Mouse (Mus musculus) CH12.LX (cell line): Measurements from ENCODE around the gene Epb41.

ENCODE experiments used
- CTCF ChIP-seq, 2 experiments: IDR thresholded peaks in 1 of 2; conservative IDR thresholded peaks in 1 of 2; 2 replicates each; pipeline ENCODE4 v1.5.1; 2011 to 2012; ENCODE audit warnings: low read depth in 2 of 2, low read length in 2 of 2, improper control_type of control experiment in 1 of 2, inconsistent platforms in 1 of 2, mild to moderate bottlenecking in 1 of 2, moderate library complexity in 1 of 2
- E2F4 ChIP-seq: IDR thresholded peaks from 2 replicates; pipeline ENCODE4 v1.6.1; 2011; ENCODE audit warnings: low read depth, low read length, improper control_type of control experiment; ENCODE audit not compliant: insufficient replicate concordance
- EP300 ChIP-seq: IDR thresholded peaks from 2 replicates; pipeline ENCODE4 v1.6.1; 2011; ENCODE audit warnings: low read length, improper control_type of control experiment
- MAZ ChIP-seq: IDR thresholded peaks from 2 replicates; pipeline ENCODE4 v1.6.1; 2012; ENCODE audit warnings: low read depth, mild to moderate bottlenecking, inconsistent platforms, low read length, improper control_type of control experiment, moderate library complexity
- NRF1 ChIP-seq: IDR thresholded peaks from 2 replicates; pipeline ENCODE4 v1.6.1; 2014; ENCODE audit warnings: low read depth, mild to moderate bottlenecking, inconsistent platforms, low read length, improper control_type of control experiment, moderate library complexity
- USF1 ChIP-seq: IDR thresholded peaks from 2 replicates; pipeline ENCODE4 v1.6.1; 2014; ENCODE audit warnings: low read depth, mild to moderate bottlenecking, inconsistent platforms, low read length, improper control_type of control experiment
- USF2 ChIP-seq: conservative IDR thresholded peaks from 2 replicates; pipeline ENCODE4 v1.6.1; 2011; ENCODE audit warnings: low read depth, low read length, improper control_type of control experiment
- ZC3H11A ChIP-seq: IDR thresholded peaks from 2 replicates; pipeline ENCODE4 v1.6.1; 2012; ENCODE audit warnings: low read depth, mild to moderate bottlenecking, inconsistent platforms, low read length, improper control_type of control experiment

DNA sequence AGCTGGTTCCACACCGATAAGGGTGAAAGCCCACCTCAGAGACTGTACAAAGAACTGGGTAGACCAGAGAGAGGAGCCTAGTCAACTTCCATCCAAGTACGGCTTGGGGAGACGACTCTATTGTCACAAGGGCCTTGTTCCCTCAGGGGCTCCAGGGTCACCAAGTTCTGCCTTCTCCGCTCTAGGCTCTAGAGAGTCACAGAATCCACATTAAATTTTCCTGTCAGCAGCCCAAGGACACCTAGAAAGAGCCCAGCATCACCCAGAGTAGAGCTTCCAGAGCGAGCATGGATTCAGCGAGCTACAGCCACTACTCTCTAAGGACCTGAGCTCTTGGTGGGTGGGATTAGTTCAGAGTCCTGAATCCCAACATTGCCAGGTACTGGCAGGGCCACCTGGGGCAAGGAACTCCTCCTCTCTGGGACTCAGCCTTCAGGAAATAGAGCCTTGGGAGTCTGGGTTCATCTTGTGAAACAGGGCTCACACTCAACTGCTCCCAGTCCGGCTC lies 157.0 kb downstream of the Epb41 start:
- TF ChIP-seq EP300, result no peak
- no peak for TF ChIP-seq MAZ
- TF ChIP-seq E2F4, result no peak
- TF ChIP-seq USF1, result no peak
- no peak for TF ChIP-seq ZC3H11A
- no peak for TF ChIP-seq CTCF (conservative IDR thresholded peaks at IDR 0.05 in 1 of 2, IDR thresholded peaks at IDR 0.05 in 1 of 2; ENCODE audit: low read depth in 2 of 2, low read length in 2 of 2)
- TF ChIP-seq NRF1, result no peak
- TF ChIP-seq USF2, result no peak
